Mouse (Mus musculus) adrenal gland, adult 18-20 months (tissue): Measurements from ENCODE around the gene Ciita. TPM values are rescaled to one million over a fixed set of nuclear protein-coding genes. Genes with fewer than 3 reads are reported as not detected.
A peak's percentile ranks its signal among the peaks of the same experiment; 100 is the strongest.

Experiments used
- DNase-seq, 2 experiments: peaks; one replicate each; pipeline ENCODE4 v3.0.0; 2021 to 2022; ENCODE audit warnings: low spot score in 2 of 2
- long read RNA-seq, 2 experiments: library from polyadenylated mRNA; stranded (forward); transcript quantifications; one replicate each; pipeline ENCODE4 v2.0.0; 2021
- total RNA-seq, 2 experiments: library from RNA; stranded (reverse); gene quantifications; 1 replicate in 1 of 2; 2 replicates in 1 of 2; pipeline ENCODE4 v1.2.3; 2021

Gene Ciita
- 1 to 10 TPM; 1.6 to 6.6 TPM for total RNA-seq
- long read RNA-seq, experiment 1 = 0 reads
- long read RNA-seq, experiment 2 = 0 reads

DNA sequence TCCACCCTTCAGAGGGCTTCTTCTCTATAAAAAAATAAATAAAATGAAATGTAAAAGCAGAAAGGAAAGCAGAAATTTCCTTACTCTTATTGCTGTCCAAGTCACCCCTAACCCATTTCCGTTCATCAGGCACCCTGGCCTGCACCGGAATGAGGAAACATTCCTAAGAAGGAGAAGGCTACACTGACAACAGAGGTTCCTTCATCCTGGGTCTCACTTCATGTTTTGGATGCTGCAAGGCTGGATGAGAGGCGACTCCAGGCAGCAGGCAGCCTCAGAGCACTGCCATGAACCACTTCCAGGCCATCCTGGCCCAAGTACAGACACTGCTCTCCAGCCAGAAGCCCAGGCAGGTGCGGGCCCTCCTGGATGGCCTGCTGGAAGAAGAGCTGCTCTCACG lies at the start of gene Ciita:
Gene Ciita, plus strand, starts transcription at position 203 of the 400 bp plus-strand sequence.
- no peak for DNase-seq

GRCm38 (mm10) chr16:10431911-10432310 lies 47.9 kb upstream of the Ciita start:
- DNase-seq = no peak

GRCm38 (mm10) chr16:10432387-10432786 lies 47.5 kb upstream of the Ciita start:
- no peak for DNase-seq

GRCm38 (mm10) chr16:10433344-10433743 lies 46.5 kb upstream of the Ciita start:
- DNase-seq = no peak

DNA sequence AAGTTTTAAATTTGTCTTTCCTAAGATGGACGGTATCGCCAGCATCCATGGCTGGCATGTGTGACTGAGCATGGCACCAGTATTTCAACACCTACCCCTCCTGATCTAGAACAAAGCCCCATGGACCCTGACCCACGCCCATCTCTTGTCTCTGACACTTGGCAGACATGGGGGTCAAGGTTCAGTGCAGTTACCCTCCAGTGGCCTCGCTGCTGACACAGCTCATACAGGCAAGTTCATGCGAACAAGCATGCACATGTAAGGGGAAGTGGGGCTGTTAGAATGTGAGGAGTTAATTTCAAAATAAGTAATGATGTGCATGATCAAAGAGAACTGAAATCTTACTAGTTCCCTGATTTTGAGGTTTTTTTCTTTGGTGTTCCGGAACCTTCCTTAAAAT lies 43.7 kb upstream of the Ciita start:
- no peak for DNase-seq

DNA sequence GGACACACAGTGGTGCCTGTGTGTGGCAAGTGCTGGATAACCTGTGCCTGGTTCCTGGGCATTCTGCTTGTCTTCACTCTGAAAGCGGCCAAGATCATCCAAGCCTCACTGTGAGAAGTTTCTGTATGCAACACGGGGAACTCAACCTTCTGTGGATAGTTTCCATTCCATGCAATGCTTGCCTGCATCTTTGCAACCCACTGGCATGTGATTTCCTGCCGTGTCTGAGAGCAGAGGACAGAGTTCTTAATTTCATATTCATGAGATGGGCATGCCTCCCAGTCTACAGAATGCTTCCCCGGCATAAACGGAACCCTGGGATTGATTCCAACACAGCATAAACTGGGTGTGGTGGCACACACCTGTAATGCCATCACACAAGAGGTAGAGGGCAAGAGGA lies 41.8 kb upstream of the Ciita start:
- DNase-seq = no peak

DNA sequence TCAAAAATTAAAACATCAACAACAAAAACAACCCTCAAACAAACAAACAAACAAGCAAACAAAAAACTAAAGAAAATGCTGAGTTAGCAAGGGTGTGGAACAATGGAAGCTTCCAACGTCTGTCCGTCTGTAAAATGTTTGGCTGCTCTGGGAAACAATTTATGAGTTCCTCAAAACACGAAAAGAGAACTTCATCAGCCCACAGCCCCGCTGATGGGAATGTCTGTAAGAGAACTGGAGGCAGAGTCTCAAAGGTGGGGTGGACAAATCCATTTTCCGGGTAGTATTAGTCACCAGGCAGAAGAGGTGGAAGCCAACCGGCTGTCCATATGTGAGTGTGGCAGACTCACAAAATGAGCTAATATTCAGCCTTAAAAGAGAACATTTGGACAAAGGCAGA lies 38.5 kb upstream of the Ciita start:
- no peak for DNase-seq

DNA sequence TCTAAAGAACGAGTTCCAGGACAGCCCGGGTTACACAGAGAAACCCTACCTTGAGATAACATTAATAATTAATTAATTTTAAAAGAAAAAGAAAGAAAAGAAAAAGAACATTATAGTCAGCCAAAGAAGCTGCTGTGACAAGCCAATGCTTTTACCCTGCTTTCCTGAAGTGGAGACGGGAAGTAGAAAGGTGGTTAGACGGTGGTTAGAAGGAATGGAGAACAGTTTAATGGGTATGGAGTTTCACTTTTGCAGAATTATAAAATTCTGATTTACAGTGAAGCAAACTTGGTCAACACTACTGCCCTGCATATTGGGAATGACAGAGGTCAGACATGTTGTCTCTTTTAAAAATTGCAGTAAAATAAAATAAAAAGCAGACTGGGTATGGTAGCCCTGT lies 38.1 kb upstream of the Ciita start:
- DNase-seq = no peak

DNA sequence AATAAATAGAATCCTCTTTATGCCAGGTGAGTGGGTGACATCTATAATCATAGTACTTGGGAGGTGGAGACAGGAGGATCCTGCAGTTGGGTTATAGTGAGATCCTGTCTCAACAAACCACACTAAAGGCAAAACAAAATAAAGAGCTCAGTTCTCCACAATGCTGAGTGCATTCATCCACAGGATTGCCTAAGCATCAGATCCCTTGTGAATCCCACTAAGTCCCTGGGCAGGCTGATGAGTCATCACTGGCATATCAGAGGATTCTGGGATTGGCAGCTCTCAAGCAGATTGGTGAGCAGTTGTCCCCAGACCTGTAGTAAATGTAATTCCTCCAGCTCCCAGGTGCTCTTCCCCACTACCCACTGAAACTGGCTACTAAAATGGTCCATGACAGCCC lies 36.1 kb upstream of the Ciita start:
- DNase-seq = no peak

- DNase-seq = no peak
These were observed 33.1 kb upstream of the Ciita start for GRCm38 (mm10) chr16:10446573-10447263.

GRCm38 (mm10) chr16:10447264-10447594 lies 32.6 kb upstream of the Ciita start, which contains the start of gene Tvp23a:
Gene Tvp23a (minus strand): TSS chr16:10447362.
- DNase-seq = peak; percentile 22 to 41

GRCm38 (mm10) chr16:10447781-10448180 lies 32.1 kb upstream of the Ciita start:
- no peak for DNase-seq

- no peak for DNase-seq
These were observed 30.9 kb upstream of the Ciita start for GRCm38 (mm10) chr16:10448931-10449330.

DNA sequence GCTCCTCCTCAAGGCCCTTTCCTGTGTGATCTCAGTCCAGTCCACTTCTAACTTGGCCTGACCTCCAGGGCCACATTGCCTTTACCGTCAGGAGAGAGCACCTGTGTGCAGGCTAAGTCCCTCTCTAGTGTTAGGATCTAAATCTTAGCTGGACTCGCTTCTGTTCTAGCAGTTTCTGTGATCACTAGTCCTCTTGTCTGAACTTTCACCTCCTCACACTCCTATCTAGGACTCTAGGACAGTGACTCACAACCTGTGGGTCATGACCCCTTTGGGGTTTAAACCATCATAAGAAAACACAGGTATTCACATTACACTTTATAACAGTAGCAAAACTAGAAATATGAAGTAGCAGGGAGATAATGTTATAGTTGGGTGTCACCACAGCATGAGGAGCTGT lies 28.0 kb upstream of the Ciita start:
- no peak for DNase-seq

GRCm38 (mm10) chr16:10452445-10452896 lies 27.4 kb upstream of the Ciita start:
- DNase-seq = peak; percentile 88 to 89

GRCm38 (mm10) chr16:10453872-10454582 lies 25.8 kb upstream of the Ciita start:
- DNase-seq = no peak

- no peak for DNase-seq
These were observed 25.3 kb upstream of the Ciita start for GRCm38 (mm10) chr16:10454583-10454974.

GRCm38 (mm10) chr16:10460188-10460587 lies 19.7 kb upstream of the Ciita start:
- no peak for DNase-seq

GRCm38 (mm10) chr16:10461178-10461577 lies 18.7 kb upstream of the Ciita start:
- no peak for DNase-seq

GRCm38 (mm10) chr16:10465011-10465681 lies 14.7 kb upstream of the Ciita start:
- DNase-seq = no peak

GRCm38 (mm10) chr16:10467391-10468107 lies 12.3 kb upstream of the Ciita start:
- no peak for DNase-seq
